Mouse (Mus musculus): ENCODE measurements around the gene 4930564D02Rik. TPM values are rescaled to one million over a fixed set of nuclear protein-coding genes. Genes with fewer than 3 reads are reported as not detected.

Gene 4930564D02Rik
- polyA plus RNA-seq, 1 experiment from 2014 or later, result not detected

DNA sequence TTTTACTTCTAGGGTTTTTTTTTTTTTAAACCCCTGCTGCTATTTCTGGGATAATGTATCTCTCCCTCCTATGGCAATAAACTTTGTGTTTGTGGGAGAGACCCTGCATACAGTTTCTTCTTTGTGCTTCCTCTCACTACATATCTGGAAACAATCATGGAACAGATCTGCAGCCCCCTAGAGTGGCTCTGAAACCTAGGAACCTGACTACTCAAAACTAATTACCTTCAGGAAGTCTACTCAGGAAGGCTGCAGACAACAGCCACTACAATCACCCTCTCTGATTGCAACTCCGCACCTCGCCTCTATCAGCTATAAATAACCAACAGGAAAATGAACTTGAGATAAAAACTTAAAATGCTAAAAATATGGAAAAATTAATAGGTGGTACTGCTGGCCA lies 15.5 kb upstream of the 4930564D02Rik start:
- H3K4me1 ChIP-seq (ENCODE audit: control insufficient read depth in 2 of 2, insufficient read depth in 2 of 2, low read length in 2 of 2), result peaks cover 32 to 72% of the 10 kb centered on the region in 2 experiments

DNA sequence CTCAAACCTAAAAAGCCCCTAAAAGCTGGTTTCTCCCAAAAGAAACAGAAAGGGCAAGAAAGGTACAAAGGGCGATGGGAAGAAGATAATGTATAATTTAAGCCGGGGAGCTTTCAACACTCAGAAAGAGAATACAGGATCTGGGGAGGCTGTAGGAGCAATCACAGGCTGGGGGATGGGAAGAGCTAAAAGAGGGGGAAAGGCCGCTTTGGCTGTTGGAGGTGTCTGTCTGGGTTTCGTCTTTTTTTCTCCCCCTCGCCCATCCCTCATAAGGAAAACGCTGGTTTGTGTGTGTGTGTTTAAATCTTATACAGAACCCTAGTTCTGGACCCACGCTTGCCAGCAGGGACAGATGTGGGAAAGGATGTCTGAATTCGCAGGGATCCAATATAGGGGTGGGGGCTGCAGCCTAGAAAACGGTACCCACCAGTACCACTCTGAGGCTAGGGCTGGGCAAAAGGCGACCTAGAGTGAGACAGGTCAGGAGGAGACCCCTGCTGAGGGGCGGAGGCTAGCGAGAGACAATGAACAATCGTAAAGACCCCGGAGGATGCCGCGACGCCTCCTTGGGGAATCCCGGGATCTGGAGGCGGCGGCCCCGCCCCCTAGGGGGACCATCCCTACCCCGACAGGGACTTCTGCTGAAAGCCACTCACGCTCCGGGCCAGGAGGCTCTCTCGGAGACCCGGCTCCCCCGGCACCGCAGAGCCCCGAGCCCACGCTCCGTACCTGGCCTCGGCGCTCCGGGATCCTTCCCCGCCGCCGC lies 14.3 kb upstream of the 4930564D02Rik start:
- peak overlapping the region; percentile 84 to 93 for H3K4me3 ChIP-seq (ENCODE audit: control insufficient read depth in 1 of 2, insufficient read depth in 1 of 2, low read depth in 1 of 2, low read length in 2 of 2)
- peak overlapping the region; percentile 82 for H3K4me2 ChIP-seq (ENCODE audit: low read length)
- WGBS, result under 1% methylated on average over 27 of the region's 37 CpGs
- no peaks in the 10 kb centered on the region for H3K27me3 ChIP-seq (ENCODE audit: control insufficient read depth, insufficient read depth, low read length)
- H3K27ac ChIP-seq (replicated peaks in 1 of 2; ENCODE audit: control insufficient read depth in 1 of 2, insufficient read depth in 1 of 2, low read depth in 2 of 2, low read length in 2 of 2), result peak overlapping the region; percentile 19 to 83
- peak overlapping the region; percentile 94 for H3K9ac ChIP-seq (ENCODE audit: low read length)
- H3K36me3 ChIP-seq (ENCODE audit: control insufficient read depth, insufficient read depth, low read length), result no peaks in the 10 kb centered on the region
- peak; percentile 12; the same call in 1 of the 2 replicates for ATAC-seq (ENCODE audit: insufficient number of reproducible peaks, insufficient read depth, low FRiP score, low read depth)
- H3K9me3 ChIP-seq (ENCODE audit: control insufficient read depth, low read length), result no peaks in the 10 kb centered on the region
- H3K4me1 ChIP-seq (ENCODE audit: control insufficient read depth in 2 of 2, insufficient read depth in 2 of 2, low read length in 2 of 2), result peaks cover 26 to 60% of the 10 kb centered on the region in 2 experiments

More for the DNA sequence above, 15.5 kb upstream of the 4930564D02Rik start:
- Histone ChIP-seq H3K4me3 (ENCODE audit: control insufficient read depth in 1 of 2, insufficient read depth in 1 of 2, low read depth in 1 of 2, low read length in 2 of 2) (peak overlapping the region; percentile 8 to 93; a peak in 3 of 4 replicates), H3K27me3 (ENCODE audit: control insufficient read depth, insufficient read depth, low read length) (no peaks in the 10 kb centered on the region), H3K9me3 (ENCODE audit: control insufficient read depth, low read length) (no peaks in the 10 kb centered on the region), H3K27ac (replicated peaks in 1 of 2; ENCODE audit: control insufficient read depth in 1 of 2, insufficient read depth in 1 of 2, low read depth in 2 of 2, low read length in 2 of 2) (peak overlapping the region; percentile 25 to 83; a peak in 2 of 4 replicates), H3K36me3 (ENCODE audit: control insufficient read depth, insufficient read depth, low read length) (no peaks in the 10 kb centered on the region), H3K4me2 (ENCODE audit: low read length) (peak overlapping the region; percentile 82), H3K9ac (ENCODE audit: low read length) (peak overlapping the region; percentile 94)
- no peak for ATAC-seq (ENCODE audit: insufficient number of reproducible peaks, insufficient read depth, low FRiP score, low read depth)
- WGBS, result 3% methylated on average over 2 of the region's 2 CpGs

DNA sequence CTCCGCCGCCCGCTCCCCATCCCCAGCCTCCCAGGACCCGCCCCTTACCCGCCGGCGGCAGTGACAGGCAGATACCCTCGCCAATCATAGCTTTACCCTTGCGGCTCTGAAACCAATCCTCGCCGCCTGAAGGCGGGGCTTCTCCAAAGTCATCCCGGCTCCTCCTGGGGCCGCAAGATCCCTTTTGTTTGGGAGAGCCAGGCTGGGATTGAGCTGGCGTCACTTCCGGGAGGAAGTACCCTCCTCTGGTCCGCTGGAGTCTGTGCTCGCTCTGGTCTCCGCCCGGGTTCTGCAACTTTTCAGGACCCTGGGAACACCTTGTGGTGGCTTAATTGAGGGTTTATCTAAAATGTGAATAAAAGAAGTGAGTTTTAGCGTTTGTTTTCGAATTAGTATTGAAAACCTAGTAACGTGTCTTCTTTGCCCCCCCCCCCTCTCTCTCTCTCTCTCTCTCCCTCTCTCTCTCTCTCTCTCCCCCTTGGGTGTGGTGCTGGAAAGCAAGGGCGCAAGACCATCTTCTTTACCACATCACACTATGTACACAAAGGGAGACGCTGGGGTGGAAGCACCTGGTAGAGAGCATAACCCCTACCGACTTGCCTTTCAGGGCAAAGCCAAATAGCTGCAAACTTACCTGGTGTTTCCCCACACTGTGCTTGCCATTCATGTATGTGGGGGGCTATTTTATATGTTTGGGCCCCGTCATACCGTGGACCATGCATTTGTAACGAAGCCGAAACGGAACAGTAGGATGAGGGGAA lies 13.5 kb upstream of the 4930564D02Rik start, which contains the start of gene Cttnbp2nl:
Cttnbp2nl (minus strand) TSS at position 210 of the 761 bp plus-strand sequence.
- WGBS, result under 1% methylated on average over 31 of the region's 31 CpGs
- Histone ChIP-seq H3K4me2 (ENCODE audit: low read length) (peak within 1 kb of the TSS; percentile 82), H3K4me3 (ENCODE audit: control insufficient read depth in 1 of 2, insufficient read depth in 1 of 2, low read depth in 1 of 2, low read length in 2 of 2) (peak within 1 kb of the TSS; percentile 84 to 93), H3K27me3 (ENCODE audit: control insufficient read depth, insufficient read depth, low read length) (no peaks in the 10 kb centered on the region), H3K36me3 (ENCODE audit: control insufficient read depth, insufficient read depth, low read length) (no peaks in the 10 kb centered on the region), H3K9ac (ENCODE audit: low read length) (peak within 1 kb of the TSS; percentile 94), H3K27ac (replicated peaks in 1 of 2; ENCODE audit: control insufficient read depth in 1 of 2, insufficient read depth in 1 of 2, low read depth in 2 of 2, low read length in 2 of 2) (peak within 1 kb of the TSS; percentile 47 to 93), H3K9me3 (ENCODE audit: control insufficient read depth, low read length) (no peaks in the 10 kb centered on the region), H3K4me1 (ENCODE audit: control insufficient read depth in 2 of 2, insufficient read depth in 2 of 2, low read length in 2 of 2) (peaks cover 19 to 52% of the 10 kb centered on the region in 2 experiments)
- ATAC-seq (ENCODE audit: insufficient number of reproducible peaks, insufficient read depth, low FRiP score, low read depth), result peak; percentile 91

DNA sequence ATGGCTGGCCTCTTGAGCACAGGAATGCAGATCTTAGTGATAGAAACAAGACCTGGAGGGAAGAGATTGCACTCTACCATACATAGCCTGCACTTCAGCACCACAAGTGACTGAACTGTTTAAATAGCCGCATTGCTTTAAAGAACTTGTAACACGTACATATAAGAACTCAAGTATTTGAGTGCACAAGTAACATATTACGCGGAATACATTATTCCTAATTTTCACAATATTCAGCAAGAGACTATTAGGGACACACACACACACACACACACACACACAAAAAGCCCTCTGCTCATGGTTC lies 13.0 kb upstream of the 4930564D02Rik start:
- no peaks in the 10 kb centered on the region for H3K9me3 ChIP-seq (ENCODE audit: control insufficient read depth, low read length)
- H3K4me2 ChIP-seq (ENCODE audit: low read length), result peak overlapping the region; percentile 82
- WGBS, result 46% methylated on average over 4 of the region's 4 CpGs
- H3K27me3 ChIP-seq (ENCODE audit: control insufficient read depth, insufficient read depth, low read length), result no peaks in the 10 kb centered on the region
- H3K27ac ChIP-seq (replicated peaks in 1 of 2; ENCODE audit: control insufficient read depth in 1 of 2, insufficient read depth in 1 of 2, low read depth in 2 of 2, low read length in 2 of 2), result peak overlapping the region; percentile 47 to 93
- ATAC-seq (ENCODE audit: insufficient number of reproducible peaks, insufficient read depth, low FRiP score, low read depth), result no peak
- H3K4me3 ChIP-seq (ENCODE audit: control insufficient read depth in 1 of 2, insufficient read depth in 1 of 2, low read depth in 1 of 2, low read length in 2 of 2), result peak overlapping the region; percentile 53 to 93
- H3K9ac ChIP-seq (ENCODE audit: low read length), result peak overlapping the region; percentile 69
- peaks cover 20 to 51% of the 10 kb centered on the region in 2 experiments for H3K4me1 ChIP-seq (ENCODE audit: control insufficient read depth in 2 of 2, insufficient read depth in 2 of 2, low read length in 2 of 2)
- no peaks in the 10 kb centered on the region for H3K36me3 ChIP-seq (ENCODE audit: control insufficient read depth, insufficient read depth, low read length)

DNA sequence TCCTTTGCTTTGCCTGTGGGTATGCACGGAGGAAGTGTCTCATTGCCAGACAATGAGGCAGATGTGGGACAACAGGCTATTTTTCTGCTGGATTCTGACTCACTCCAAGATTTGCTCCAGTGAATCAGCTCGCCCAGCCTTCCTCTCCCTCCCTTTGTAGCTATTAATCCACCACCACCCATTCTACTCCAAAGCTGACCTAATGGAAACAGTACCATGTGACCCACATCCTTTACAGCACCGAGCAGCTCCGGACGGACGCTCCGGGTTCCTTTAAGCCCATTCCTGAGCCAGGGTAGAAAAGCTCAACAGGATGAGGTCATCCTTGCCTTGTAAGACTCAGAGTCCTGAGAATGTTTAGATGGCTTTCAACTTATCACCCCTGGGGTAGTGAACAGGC lies 11.7 kb upstream of the 4930564D02Rik start:
- Histone ChIP-seq H3K4me1 (ENCODE audit: control insufficient read depth in 2 of 2, insufficient read depth in 2 of 2, low read length in 2 of 2) (peaks cover 19 to 48% of the 10 kb centered on the region in 2 experiments), H3K27ac (replicated peaks in 1 of 2; ENCODE audit: control insufficient read depth in 1 of 2, insufficient read depth in 1 of 2, low read depth in 2 of 2, low read length in 2 of 2) (peak overlapping the region; percentile 93 to 98), H3K9ac (ENCODE audit: low read length) (peak overlapping the region; percentile 56), H3K9me3 (ENCODE audit: control insufficient read depth, low read length) (no peaks in the 10 kb centered on the region), H3K27me3 (ENCODE audit: control insufficient read depth, insufficient read depth, low read length) (no peaks in the 10 kb centered on the region), H3K4me2 (ENCODE audit: low read length) (peak overlapping the region; percentile 47), H3K36me3 (ENCODE audit: control insufficient read depth, insufficient read depth, low read length) (no peaks in the 10 kb centered on the region), H3K4me3 (ENCODE audit: control insufficient read depth in 1 of 2, insufficient read depth in 1 of 2, low read depth in 1 of 2, low read length in 2 of 2) (peak overlapping the region in 1 of 2 experiments; percentile 8; a peak in 1 of 4 replicates)
- WGBS, result 3% methylated on average over 7 of the region's 7 CpGs
- ATAC-seq (ENCODE audit: insufficient number of reproducible peaks, insufficient read depth, low FRiP score, low read depth), result peak; percentile 74

DNA sequence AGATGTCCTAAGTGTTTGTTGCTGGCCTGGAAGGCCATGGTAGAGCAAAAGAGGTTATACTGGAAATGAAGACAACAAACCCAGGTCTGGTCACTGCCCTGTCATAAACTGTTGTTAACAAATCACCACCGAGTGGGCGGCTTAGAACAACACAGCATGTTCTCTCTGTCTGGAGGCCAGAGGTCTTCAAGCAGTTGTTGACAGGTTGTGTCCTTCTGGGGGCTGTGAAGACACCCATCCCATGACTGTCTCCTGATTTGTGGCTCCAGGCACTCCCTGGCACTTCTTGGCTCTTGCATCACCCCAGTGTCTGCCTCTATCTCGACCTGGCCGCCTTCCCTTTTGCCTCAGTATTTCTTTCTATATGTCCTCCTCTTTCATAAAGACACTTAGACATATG lies 11.0 kb upstream of the 4930564D02Rik start:
- no peak overlapping the region for H3K9ac ChIP-seq (ENCODE audit: low read length)
- H3K4me3 ChIP-seq (ENCODE audit: control insufficient read depth in 1 of 2, insufficient read depth in 1 of 2, low read depth in 1 of 2, low read length in 2 of 2), result no peak overlapping the region
- no peaks in the 10 kb centered on the region for H3K36me3 ChIP-seq (ENCODE audit: control insufficient read depth, insufficient read depth, low read length)
- H3K4me2 ChIP-seq (ENCODE audit: low read length), result peak overlapping the region; percentile 47
- no peaks in the 10 kb centered on the region for H3K27me3 ChIP-seq (ENCODE audit: control insufficient read depth, insufficient read depth, low read length)
- WGBS, result 22% methylated on average over 4 of the region's 4 CpGs
- peak overlapping the region; percentile 93 to 98; a peak in 3 of 4 replicates for H3K27ac ChIP-seq (replicated peaks in 1 of 2; ENCODE audit: control insufficient read depth in 1 of 2, insufficient read depth in 1 of 2, low read depth in 2 of 2, low read length in 2 of 2)
- H3K4me1 ChIP-seq (ENCODE audit: control insufficient read depth in 2 of 2, insufficient read depth in 2 of 2, low read length in 2 of 2), result peaks cover 17 to 44% of the 10 kb centered on the region in 2 experiments
- H3K9me3 ChIP-seq (ENCODE audit: control insufficient read depth, low read length), result no peaks in the 10 kb centered on the region
- no peak for ATAC-seq (ENCODE audit: insufficient number of reproducible peaks, insufficient read depth, low FRiP score, low read depth)

DNA sequence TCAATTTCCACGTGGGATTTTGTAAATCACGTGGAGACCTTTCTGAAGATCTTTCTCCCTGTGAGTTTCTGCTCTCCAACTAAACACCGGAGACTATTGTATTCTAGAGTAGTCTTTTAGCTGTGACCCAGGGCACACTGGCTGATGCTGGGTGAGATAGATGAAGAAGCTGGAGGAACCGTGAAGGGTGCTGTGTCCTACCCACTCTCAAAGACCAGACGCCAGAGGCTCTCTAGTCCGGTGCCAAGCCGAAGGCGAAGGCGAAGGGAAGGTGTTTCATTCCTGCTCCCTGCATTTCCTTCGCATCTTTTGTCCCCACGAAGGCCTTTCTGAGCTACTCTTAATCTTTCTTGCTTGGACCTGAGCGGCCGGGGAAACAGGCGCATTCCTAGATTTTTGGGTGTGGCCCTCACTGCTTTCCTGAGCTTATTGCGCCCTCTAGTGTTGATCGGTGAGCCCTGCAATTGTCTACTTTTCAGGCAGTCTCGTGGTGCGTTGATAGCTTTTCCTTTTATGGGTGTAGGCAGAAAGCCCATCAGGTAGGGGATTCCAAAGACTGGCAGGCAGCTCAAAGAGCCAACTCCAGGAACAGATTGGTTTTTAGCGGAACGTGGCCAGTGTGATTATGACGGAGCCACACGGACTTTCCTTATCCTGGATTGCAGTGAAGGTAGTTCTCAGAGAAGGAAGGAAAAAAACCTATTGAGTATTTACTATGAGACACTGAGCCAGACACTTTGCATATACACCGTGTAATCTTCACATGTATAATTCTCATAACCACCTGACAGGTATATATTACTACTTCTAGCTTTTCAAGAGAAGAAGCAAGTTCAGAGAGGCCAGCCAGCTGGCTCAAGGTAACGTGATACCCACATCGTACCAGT lies 7.8 kb upstream of the 4930564D02Rik start:
- H3K27me3 ChIP-seq (ENCODE audit: control insufficient read depth, insufficient read depth, low read length), result no peaks in the 10 kb centered on the region
- ATAC-seq (ENCODE audit: insufficient number of reproducible peaks, insufficient read depth, low FRiP score, low read depth), result peak; percentile 18; the same call in 1 of the 2 replicates
- peak overlapping the region; percentile 36 to 42 for H3K4me3 ChIP-seq (ENCODE audit: control insufficient read depth in 1 of 2, insufficient read depth in 1 of 2, low read depth in 1 of 2, low read length in 2 of 2)
- H3K9me3 ChIP-seq (ENCODE audit: control insufficient read depth, low read length), result no peaks in the 10 kb centered on the region
- WGBS, result 13% methylated on average over 25 of the region's 25 CpGs
- no peaks in the 10 kb centered on the region for H3K36me3 ChIP-seq (ENCODE audit: control insufficient read depth, insufficient read depth, low read length)
- peak overlapping the region; percentile 69 for H3K4me2 ChIP-seq (ENCODE audit: low read length)
- H3K9ac ChIP-seq (ENCODE audit: low read length), result peak overlapping the region; percentile 67
- H3K4me1 ChIP-seq (ENCODE audit: control insufficient read depth in 2 of 2, insufficient read depth in 2 of 2, low read length in 2 of 2), result peaks cover 14 to 31% of the 10 kb centered on the region in 2 experiments
- peak overlapping the region in 1 of 2 experiments; percentile 0; a peak in 1 of 4 replicates for H3K27ac ChIP-seq (replicated peaks in 1 of 2; ENCODE audit: control insufficient read depth in 1 of 2, insufficient read depth in 1 of 2, low read depth in 2 of 2, low read length in 2 of 2)
